Mouse (Mus musculus) forebrain, postnatal 0 days (tissue): ENCODE results near the gene Acsl1. TPM values are rescaled to one million over a fixed set of nuclear protein-coding genes. Genes with fewer than 3 reads are reported as not detected.

Source experiments
- ATAC-seq: fragments of 200-750 bp; cut with Nextera tagmentation; 2 replicates; pipeline ENCODE4 v1.8.0; 2017; ENCODE audit warnings: mild to moderate bottlenecking, moderate library complexity
- DNase-seq: peaks from one replicate; pipeline ENCODE4 v3.0.0-alpha.2; 2015
- H3K27ac ChIP-seq: fragments of 300-500 bp; sonication (generic); 2 replicates; pipeline ENCODE4 v1.5.1; 2014; ENCODE audit warnings: low read depth, mild to moderate bottlenecking, antibody characterized with exemption, low read length, moderate library complexity, mixed read lengths
- H3K27me3 ChIP-seq: fragments of 300-500 bp; sonication (generic); 2 replicates; pipeline ENCODE4 v1.6.1; 2014; ENCODE audit warnings: mild to moderate bottlenecking, low read length, mixed read lengths; ENCODE audit not compliant: insufficient read depth
- H3K36me3 ChIP-seq: fragments of 300-500 bp; sonication (generic); 2 replicates; pipeline ENCODE4 v1.6.1; 2014; ENCODE audit warnings: mild to moderate bottlenecking, moderate library complexity; ENCODE audit not compliant: insufficient read depth
- H3K4me1 ChIP-seq: fragments of 300-500 bp; sonication (generic); 2 replicates; pipeline ENCODE4 v1.6.1; 2014; ENCODE audit warnings: antibody characterized with exemption; ENCODE audit not compliant: insufficient read depth
- H3K4me2 ChIP-seq: fragments of 300-500 bp; sonication (generic); 2 replicates; pipeline ENCODE4 v1.6.1; 2014; ENCODE audit warnings: low read depth, mild to moderate bottlenecking, moderate library complexity
- H3K4me3 ChIP-seq: fragments of 300-500 bp; sonication (generic); 2 replicates; pipeline ENCODE4 v1.5.1; 2014; ENCODE audit warnings: low read depth, low read length, mixed read lengths
- H3K9ac ChIP-seq: fragments of 300-500 bp; sonication (generic); 2 replicates; pipeline ENCODE4 v1.6.1; 2014; ENCODE audit warnings: mild to moderate bottlenecking
- H3K9me3 ChIP-seq: fragments of 300-500 bp; sonication (generic); 2 replicates; pipeline ENCODE4 v1.6.1; 2016; ENCODE audit warnings: low read length
- CTCF ChIP-seq: sonication (generic); IDR thresholded peaks from 2 replicates; pipeline ENCODE4 v1.5.1; 2016; ENCODE audit warnings: antibody characterized with exemption, control low read depth, low read depth
- WGBS: fragments of 180-500 bp; shearing (Covaris S2); extraction: QIAGEN DNeasy Blood & Tissue Kit; methylation state at CpG from one replicate; pipeline ENCODE4 v1.1.7; 2014; 5-methylcytosine and 5-hydroxymethylcytosine counted together
- polyA plus RNA-seq: library from polyadenylated mRNA; unstranded; fragments of >200 nt; fragmentation: Nextera tagmentation; extraction: Ambion mirVana; gene quantifications from 2 replicates; pipeline ENCODE4 v1.2.1, GENCODE M21; 2015
- total RNA-seq: library from RNA; depleted of rRNA; stranded (reverse); fragments of >200 nt; gene quantifications from 2 replicates; pipeline ENCODE4 v1.2.3, GENCODE M21; 2014

Gene Acsl1
- total and polyA plus RNA-seq, 2 experiments from 2014 or later = 26.2 to 44.2 TPM

GRCm38 (mm10) chr8:46526821-46527220 is 56.0 kb downstream of the Acsl1 start:
- H3K4me3 ChIP-seq = no peak overlapping the region
- H3K27me3 ChIP-seq = no peaks in the 10 kb centered on the region
- H3K4me2 ChIP-seq = no peak overlapping the region
- no peak overlapping the region for H3K27ac ChIP-seq
- 56% methylated on average over 10 of the region's 10 CpGs for WGBS
- H3K4me1 ChIP-seq = no peaks in the 10 kb centered on the region
- DNase-seq = no peak
- ATAC-seq = no peak
- TF ChIP-seq CTCF = no peak
- no peaks in the 10 kb centered on the region for H3K9me3 ChIP-seq
- H3K36me3 ChIP-seq = peaks cover 7% of the 10 kb centered on the region
- no peak overlapping the region for H3K9ac ChIP-seq

DNA sequence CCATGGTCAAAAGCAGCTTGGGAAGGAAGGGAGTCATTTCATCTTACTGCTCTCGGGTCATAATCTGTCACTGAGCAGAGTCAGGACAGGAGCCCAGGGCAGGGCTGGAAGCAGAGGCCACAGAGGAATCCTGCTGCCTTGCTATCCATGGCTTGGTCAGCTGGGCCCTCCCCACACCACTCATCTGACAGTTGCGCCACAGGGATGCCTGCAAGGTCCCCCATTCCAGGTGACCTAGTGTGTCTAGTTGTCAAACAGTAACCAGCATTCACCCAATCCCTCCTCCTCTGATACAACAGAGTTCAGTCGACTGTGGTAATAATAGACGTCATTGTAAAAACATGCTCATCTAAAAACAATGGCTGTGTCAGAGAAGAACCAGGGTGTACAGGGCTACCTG is 58.7 kb downstream of the Acsl1 start:
- no peak overlapping the region for H3K27ac ChIP-seq
- 79% methylated on average over 4 of the region's 4 CpGs for WGBS
- TF ChIP-seq CTCF = no peak
- H3K27me3 ChIP-seq = no peaks in the 10 kb centered on the region
- ATAC-seq (no peak), DNase-seq (no peak)
- no peaks in the 10 kb centered on the region for H3K9me3 ChIP-seq
- peaks cover 19% of the 10 kb centered on the region for H3K36me3 ChIP-seq
- H3K4me3 ChIP-seq = no peak overlapping the region
- H3K4me1 ChIP-seq = no peaks in the 10 kb centered on the region
- no peak overlapping the region for H3K4me2 ChIP-seq
- H3K9ac ChIP-seq = no peak overlapping the region

DNA sequence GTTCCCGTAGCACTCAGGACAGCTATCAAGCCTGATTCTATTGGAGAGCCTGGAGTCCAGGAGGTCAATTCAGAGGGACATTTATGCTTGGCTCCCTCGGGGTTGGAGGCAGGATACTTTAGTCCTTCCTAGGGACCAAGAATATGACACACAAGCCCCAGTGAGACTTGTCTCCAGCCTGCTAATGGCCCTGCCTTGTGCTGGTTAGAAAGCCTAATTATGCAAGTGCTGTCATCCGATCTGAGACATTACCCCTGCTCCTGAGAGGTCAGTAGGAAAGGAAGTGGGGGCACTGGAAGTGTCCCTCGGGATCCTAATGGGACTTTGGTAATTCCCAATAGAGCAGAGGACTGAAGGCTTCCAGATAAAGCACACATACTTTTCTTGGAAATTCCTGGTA is 59.7 kb downstream of the Acsl1 start:
- no peaks in the 10 kb centered on the region for H3K9me3 ChIP-seq
- no peak for DNase-seq
- no peaks in the 10 kb centered on the region for H3K27me3 ChIP-seq
- H3K27ac ChIP-seq = no peak overlapping the region
- no peaks in the 10 kb centered on the region for H3K4me1 ChIP-seq
- 59% methylated on average over 4 of the region's 4 CpGs for WGBS
- TF ChIP-seq CTCF = no peak
- no peak overlapping the region for H3K9ac ChIP-seq
- peaks cover 27% of the 10 kb centered on the region for H3K36me3 ChIP-seq
- no peak overlapping the region for H3K4me3 ChIP-seq
- no peak overlapping the region for H3K4me2 ChIP-seq
- no peak for ATAC-seq

GRCm38 (mm10) chr8:46533926-46534325 is 63.1 kb downstream of the Acsl1 start:
- DNase-seq (no peak), ATAC-seq (no peak)
- H3K9me3 ChIP-seq = no peaks in the 10 kb centered on the region
- H3K36me3 ChIP-seq = peaks cover 30% of the 10 kb centered on the region
- no peak for TF ChIP-seq CTCF
- WGBS = 90% methylated on average over 7 of the region's 7 CpGs
- no peak overlapping the region for H3K4me3 ChIP-seq
- H3K4me1 ChIP-seq = no peaks in the 10 kb centered on the region
- no peak overlapping the region for H3K27ac ChIP-seq
- H3K9ac ChIP-seq = no peak overlapping the region
- H3K4me2 ChIP-seq = no peak overlapping the region
- H3K27me3 ChIP-seq = no peaks in the 10 kb centered on the region

DNA sequence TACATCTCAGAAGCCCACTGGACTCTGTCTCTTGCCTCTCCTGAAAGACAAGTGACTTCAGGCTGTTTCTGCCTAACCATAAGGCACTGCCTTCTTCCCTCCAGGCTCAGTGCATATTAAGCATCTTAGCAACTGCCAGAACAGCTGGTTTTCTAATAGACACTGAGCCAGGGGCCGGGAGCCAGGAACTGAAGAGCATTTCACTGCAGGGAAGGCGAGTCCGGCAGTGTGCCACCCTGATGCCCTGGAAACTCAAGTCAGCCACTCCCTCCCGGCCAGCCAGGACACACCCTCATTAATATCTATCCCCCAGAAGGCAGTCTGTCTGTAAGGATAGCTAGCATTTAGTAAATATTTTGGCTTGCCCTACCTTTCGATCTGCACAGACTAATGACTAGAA is 68.9 kb downstream of the Acsl1 start:
- WGBS = 39% methylated on average over 5 of the region's 5 CpGs
- Histone ChIP-seq H3K27me3 (no peaks in the 10 kb centered on the region), H3K4me3 (no peak overlapping the region), H3K27ac (no peak overlapping the region), H3K4me1 (no peaks in the 10 kb centered on the region), H3K9me3 (no peaks in the 10 kb centered on the region), H3K36me3 (peaks cover 12% of the 10 kb centered on the region; the same call in 1 of the 2 replicates), H3K9ac (no peak overlapping the region), H3K4me2 (no peak overlapping the region)
- no peak for TF ChIP-seq CTCF
- peak; percentile 69; the same call in 1 of the 2 replicates for ATAC-seq
- DNase-seq = peak; percentile 43

DNA sequence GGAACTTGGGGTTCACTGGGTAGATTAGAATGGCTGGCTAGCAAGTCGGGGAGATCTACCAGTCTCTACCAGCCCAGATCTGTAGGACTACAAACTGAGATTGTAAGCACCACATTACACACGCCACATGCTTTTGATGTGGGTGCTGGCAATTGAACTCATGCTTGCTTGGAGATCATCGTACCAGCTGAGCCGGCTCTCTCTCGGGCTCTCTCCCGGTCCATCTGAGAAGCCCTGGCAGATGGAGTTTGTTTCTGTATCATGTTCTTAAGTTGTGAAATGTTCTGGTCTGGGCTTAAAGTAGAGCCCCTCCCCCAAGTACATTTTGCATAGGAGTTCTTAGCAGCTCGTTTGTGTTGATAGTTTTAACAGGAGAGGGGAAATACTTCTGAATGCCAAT is 72.4 kb downstream of the Acsl1 start:
- DNase-seq (no peak), ATAC-seq (peak; percentile 59)
- WGBS = 60% methylated on average over 7 of the region's 7 CpGs
- Histone ChIP-seq H3K9me3 (no peaks in the 10 kb centered on the region), H3K4me1 (no peaks in the 10 kb centered on the region), H3K36me3 (no peaks in the 10 kb centered on the region), H3K27me3 (no peaks in the 10 kb centered on the region), H3K9ac (no peak overlapping the region), H3K4me2 (no peak overlapping the region), H3K4me3 (no peak overlapping the region), H3K27ac (no peak overlapping the region)
- no peak for TF ChIP-seq CTCF

DNA sequence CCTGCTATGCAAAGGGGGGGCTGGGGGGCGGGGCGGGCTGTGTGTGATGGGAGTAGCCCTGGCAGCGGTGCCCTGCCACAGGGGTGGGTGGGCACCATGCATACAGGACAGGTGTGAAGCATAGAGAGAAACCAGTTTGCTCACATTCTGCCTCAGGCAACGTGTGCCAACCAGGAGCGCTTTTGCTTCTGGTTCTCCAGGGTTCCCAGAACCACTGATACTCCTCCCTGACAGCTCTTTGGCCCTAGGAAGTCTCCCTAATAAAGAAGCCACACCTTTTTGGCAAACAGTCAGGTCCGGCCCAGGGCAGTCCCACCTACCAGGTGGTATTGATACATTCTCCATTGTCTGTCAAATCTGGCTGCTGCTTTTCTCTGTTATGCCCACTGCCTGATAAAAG is 72.8 kb downstream of the Acsl1 start:
- no peak overlapping the region for H3K27ac ChIP-seq
- 71% methylated on average over 6 of the region's 6 CpGs for WGBS

DNA sequence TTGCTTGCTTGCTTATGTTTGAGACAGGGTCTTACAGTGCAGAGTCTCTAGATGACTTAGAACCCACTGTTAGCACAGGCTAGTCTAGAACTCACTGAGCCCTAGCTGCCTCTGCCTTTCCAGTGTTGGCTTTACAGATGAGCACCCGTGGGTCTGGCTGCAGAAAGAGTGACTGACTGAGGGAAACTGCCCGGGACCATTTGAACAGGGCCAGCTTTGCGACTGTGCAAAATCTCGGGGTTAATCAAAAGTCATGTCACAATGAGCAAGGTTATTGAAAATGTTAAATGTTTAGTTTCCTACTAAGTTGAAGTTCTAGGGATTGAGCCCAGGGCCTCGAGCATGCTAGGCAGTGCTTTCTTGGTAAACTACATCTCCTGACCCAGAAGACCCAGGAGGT is 75.0 kb downstream of the Acsl1 start:
- Histone ChIP-seq H3K27me3 (no peaks in the 10 kb centered on the region), H3K4me1 (no peaks in the 10 kb centered on the region), H3K4me3 (no peak overlapping the region), H3K27ac (no peak overlapping the region), H3K9ac (no peak overlapping the region), H3K9me3 (no peaks in the 10 kb centered on the region), H3K36me3 (no peaks in the 10 kb centered on the region), H3K4me2 (no peak overlapping the region)
- ATAC-seq (no peak), DNase-seq (no peak)
- WGBS = 86% methylated on average over 5 of the region's 5 CpGs
- no peak for TF ChIP-seq CTCF

More for the DNA sequence above, 72.8 kb downstream of the Acsl1 start:
- Histone ChIP-seq H3K27me3 (no peaks in the 10 kb centered on the region), H3K4me1 (no peaks in the 10 kb centered on the region), H3K9ac (no peak overlapping the region), H3K9me3 (no peaks in the 10 kb centered on the region), H3K4me3 (no peak overlapping the region), H3K36me3 (no peaks in the 10 kb centered on the region), H3K4me2 (no peak overlapping the region)
- TF ChIP-seq CTCF = no peak
- DNase-seq = no peak
- ATAC-seq = no peak
